Mouse (Mus musculus) spleen, adult 2 months (tissue): ENCODE data around the gene Anapc15.

ENCODE experiments used
- CTCF ChIP-seq: fragments of 200-500 bp; IDR thresholded peaks from 2 replicates; pipeline ENCODE4 v1.5.1; 2011; ENCODE audit warnings: mild to moderate bottlenecking, inconsistent platforms; ENCODE audit not compliant: insufficient read depth, insufficient read length, insufficient replicate concordance; ENCODE audit errors: extremely low read depth
- POLR2A ChIP-seq: fragments of 200-500 bp; IDR thresholded peaks from 2 replicates; pipeline ENCODE4 v1.6.1; 2011; ENCODE audit warnings: low read depth, low read length, inconsistent platforms

DNA sequence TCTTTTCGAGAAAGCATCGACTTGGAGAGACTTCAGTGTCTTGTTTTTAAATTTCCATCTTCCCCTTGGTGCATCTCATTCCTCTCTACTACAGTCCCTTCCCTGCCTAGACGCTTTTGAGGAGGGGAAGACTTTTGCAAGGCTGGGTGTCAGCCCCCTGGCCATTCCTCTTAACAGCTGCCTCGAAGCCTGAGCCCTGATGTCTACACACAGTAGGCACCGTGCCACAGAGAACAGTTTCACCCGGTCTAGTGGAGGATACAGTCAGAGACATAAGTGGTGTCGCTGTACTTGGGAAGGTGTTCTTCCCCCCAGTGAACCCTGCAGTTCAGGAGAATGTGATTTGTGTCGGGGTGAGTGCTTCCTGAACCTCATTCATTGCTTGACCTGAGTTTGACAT lies 43.2 kb downstream of the Anapc15 start:
- TF ChIP-seq CTCF: no peak
- TF ChIP-seq POLR2A: no peak
